Mouse (Mus musculus): ENCODE data around the gene Tmem121. TPM values are rescaled to one million over a fixed set of nuclear protein-coding genes. Genes with fewer than 3 reads are reported as not detected.

The Tmem121 gene
- total and polyA plus RNA-seq, 3 experiments, result 0.18 TPM; not detected in 2

DNA sequence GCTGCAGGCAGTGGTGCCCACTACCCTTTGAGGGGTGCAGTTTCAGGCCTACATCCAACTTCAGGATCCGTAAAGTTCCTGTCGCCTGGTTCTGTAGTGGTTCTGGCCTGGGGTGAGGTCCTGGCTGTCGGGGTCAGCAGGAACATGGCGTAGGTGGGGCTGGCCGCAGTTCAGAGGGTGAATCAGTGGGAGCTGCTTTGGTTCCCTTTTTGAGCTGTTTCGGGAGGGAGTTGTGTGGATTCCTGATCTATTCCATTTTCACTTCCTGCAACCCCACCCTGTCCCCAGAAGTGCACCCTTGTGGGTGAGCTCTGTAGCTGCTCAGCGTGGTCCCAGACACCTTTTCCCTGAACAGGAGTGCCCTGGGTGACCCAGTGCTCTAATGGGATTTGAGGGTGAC lies 31.8 kb upstream of the Tmem121 start:
- intact Hi-C loops (cut with DNase I), result loop anchor here (5.0 kb wide), 1 partner anchor 327 kb away; the partner anchor contains the start of gene Cdca4
- peak; percentile 52 to 59 for DNase-seq
- Histone ChIP-seq H3K27ac (peak overlapping the region; percentile 87), H3K9ac (ENCODE audit: low read depth, low read length) (no peak overlapping the region), H3K79me2 (replicated peaks; ENCODE audit: control insufficient read depth, insufficient read depth, low read length) (no peaks in the 10 kb centered on the region; the same call in 1 of the 2 replicates), H3K4me3 (no peak overlapping the region; the same call in 1 of the 2 replicates), H3K27me3 (ENCODE audit: control insufficient read depth, insufficient read depth, low read length) (no peaks in the 10 kb centered on the region), H3K4me1 (ENCODE audit: control insufficient read depth, insufficient read depth, low read length) (peaks cover 18% of the 10 kb centered on the region), H3K36me3 (ENCODE audit: control insufficient read depth, insufficient read depth, low read length) (no peaks in the 10 kb centered on the region)
- WGBS, result 69% methylated on average over 7 of the region's 7 CpGs
- TF ChIP-seq POLR2A (IDR thresholded peaks at IDR 0.05; ENCODE audit: insufficient read depth, low read depth, low read length) (no peak), EP300 (IDR thresholded peaks at IDR 0.05; ENCODE audit: insufficient read depth, low read depth, low read length) (no peak), CTCF (IDR thresholded peaks at IDR 0.05) (no peak)

DNA sequence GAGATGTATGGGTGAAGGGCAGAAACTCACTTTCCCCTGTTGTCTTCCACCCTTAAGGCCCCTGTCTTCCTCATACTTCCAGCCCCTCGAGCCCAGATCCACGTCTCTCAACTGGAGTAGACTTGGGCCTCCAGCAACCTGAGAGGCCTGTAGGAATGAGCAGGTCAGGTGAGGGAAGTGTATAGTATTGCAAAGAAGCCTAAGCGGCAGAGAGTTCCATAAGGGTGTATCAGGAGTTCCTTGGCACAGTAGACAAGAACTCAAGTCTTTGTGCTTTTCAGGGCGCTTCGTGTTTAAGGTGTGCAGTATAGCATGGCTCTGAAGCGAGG lies 31.0 kb upstream of the Tmem121 start:
- WGBS, result 68% methylated on average over 6 of the region's 6 CpGs
- H3K36me3 ChIP-seq (ENCODE audit: control insufficient read depth, insufficient read depth, low read length), result no peaks in the 10 kb centered on the region
- no peaks in the 10 kb centered on the region; the same call in 1 of the 2 replicates for H3K79me2 ChIP-seq (replicated peaks; ENCODE audit: control insufficient read depth, insufficient read depth, low read length)
- H3K27ac ChIP-seq, result peak overlapping the region; percentile 87
- peak overlapping the region; percentile 35 for H3K9ac ChIP-seq (ENCODE audit: low read depth, low read length)
- intact Hi-C loops (cut with DNase I), result loop anchor here (1.0 to 5.0 kb wide), 2 partner anchors 13 to 327 kb away; partner anchors contain the start of gene Cdca4
- peaks cover 13% of the 10 kb centered on the region for H3K4me1 ChIP-seq (ENCODE audit: control insufficient read depth, insufficient read depth, low read length)
- H3K4me3 ChIP-seq, result peak overlapping the region; percentile 63
- H3K27me3 ChIP-seq (ENCODE audit: control insufficient read depth, insufficient read depth, low read length), result no peaks in the 10 kb centered on the region
- 0 out of 2 replicates have a peak, but pooled peaks have one; percentile 7 for TF ChIP-seq POLR2A (IDR thresholded peaks at IDR 0.05; ENCODE audit: insufficient read depth, low read depth, low read length)
- TF ChIP-seq CTCF (IDR thresholded peaks at IDR 0.05), result no peak
- no peak for TF ChIP-seq EP300 (IDR thresholded peaks at IDR 0.05; ENCODE audit: insufficient read depth, low read depth, low read length)
- peak in 1 of 2 experiments; percentile 14 for DNase-seq

DNA sequence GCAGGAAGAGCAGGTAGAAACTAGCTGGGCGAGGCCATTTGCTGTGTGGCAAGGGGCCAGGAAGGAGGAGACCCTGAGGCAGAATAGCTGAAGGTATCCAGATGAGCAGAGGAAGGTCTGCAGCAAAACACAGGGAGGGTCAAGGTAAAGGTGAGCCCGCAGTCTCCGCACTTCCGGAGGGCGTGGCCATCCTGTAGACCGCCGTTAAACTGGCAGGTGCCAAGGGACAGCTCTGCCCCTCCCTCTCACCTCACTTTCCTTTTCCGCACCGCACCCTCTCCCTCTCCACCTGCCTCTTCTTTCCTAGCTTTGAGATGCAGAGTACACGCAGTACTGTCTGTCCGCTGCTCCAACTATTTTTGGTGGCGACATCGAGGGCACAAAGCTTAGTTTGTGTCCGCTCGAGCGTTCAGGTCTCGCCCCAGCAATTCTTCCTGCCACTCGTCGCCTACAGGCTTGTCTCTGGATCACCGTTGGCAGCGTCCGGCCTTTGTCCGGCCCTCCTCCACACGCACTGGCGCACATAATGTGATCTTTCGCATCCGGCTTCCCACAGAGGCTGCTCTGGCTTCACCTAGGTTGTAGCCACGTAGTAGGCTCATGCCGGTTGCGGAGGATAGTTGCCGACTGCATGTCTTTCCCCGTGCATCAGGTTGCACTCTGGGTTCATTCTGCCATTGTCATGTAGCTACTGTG lies 30.5 kb upstream of the Tmem121 start:
- peaks cover 13% of the 10 kb centered on the region for H3K4me1 ChIP-seq (ENCODE audit: control insufficient read depth, insufficient read depth, low read length)
- H3K79me2 ChIP-seq (replicated peaks; ENCODE audit: control insufficient read depth, insufficient read depth, low read length), result no peaks in the 10 kb centered on the region; the same call in 1 of the 2 replicates
- H3K27me3 ChIP-seq (ENCODE audit: control insufficient read depth, insufficient read depth, low read length), result no peaks in the 10 kb centered on the region
- peak overlapping the region; percentile 63 for H3K4me3 ChIP-seq
- DNase-seq, result peak; percentile 74 to 78
- intact Hi-C loops (cut with DNase I), result loop anchor here (1.0 kb wide), 1 partner anchor 14 kb away; no protein-coding TSS in a partner anchor
- 0 out of 2 replicates have a peak, but pooled peaks have one; percentile 8 for TF ChIP-seq POLR2A (IDR thresholded peaks at IDR 0.05; ENCODE audit: insufficient read depth, low read depth, low read length)
- no peak for TF ChIP-seq EP300 (IDR thresholded peaks at IDR 0.05; ENCODE audit: insufficient read depth, low read depth, low read length)
- no peak for TF ChIP-seq CTCF (IDR thresholded peaks at IDR 0.05)
- no peaks in the 10 kb centered on the region for H3K36me3 ChIP-seq (ENCODE audit: control insufficient read depth, insufficient read depth, low read length)
- 2% methylated on average over 32 of the region's 32 CpGs for WGBS
- H3K9ac ChIP-seq (ENCODE audit: low read depth, low read length), result peak overlapping the region; percentile 35
- H3K27ac ChIP-seq, result peak overlapping the region; percentile 87

DNA sequence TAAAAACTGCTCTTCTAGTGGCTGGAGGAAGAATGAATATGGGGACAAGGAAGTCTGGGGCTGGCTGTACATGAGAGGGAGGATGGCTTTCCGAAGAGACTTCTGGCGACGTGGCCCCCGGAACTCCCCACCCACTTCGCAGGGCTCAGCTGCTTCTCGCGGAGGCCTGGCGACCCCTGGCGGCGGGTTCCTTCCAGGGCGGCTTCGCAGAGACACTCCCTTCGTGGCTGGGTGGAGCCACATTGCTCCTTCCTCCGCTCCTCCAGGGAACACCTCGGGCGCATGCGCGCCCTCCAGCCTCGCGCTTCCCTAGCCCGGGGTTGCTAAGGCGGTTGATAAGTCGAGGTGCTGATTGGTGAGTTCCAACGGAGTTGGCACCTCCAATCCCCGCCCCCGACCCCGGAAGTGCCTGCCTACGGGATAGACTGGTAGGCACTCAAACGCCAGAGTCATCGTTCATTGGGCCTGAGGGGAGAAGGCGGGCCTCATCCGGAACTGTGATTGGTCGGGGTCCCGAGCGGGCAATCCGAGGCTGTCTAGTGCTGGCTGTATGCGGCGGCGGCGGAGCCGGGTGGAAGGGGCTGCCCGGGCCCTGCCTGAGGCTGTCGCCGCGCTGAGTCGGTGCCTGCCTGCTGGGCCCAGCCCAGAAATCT lies 29.7 kb upstream of the Tmem121 start, which contains the start of gene Tedc1:
Gene Tedc1 (plus strand): TSS at position 535 of the 653 bp plus-strand sequence.
- no peaks in the 10 kb centered on the region for H3K36me3 ChIP-seq (ENCODE audit: control insufficient read depth, insufficient read depth, low read length)
- peak; percentile 99 to 100 for DNase-seq
- intact Hi-C loops (cut with DNase I), result loop anchor here (1.0 kb wide), 2 partner anchors 15 to 37 kb away; no protein-coding TSS in a partner anchor
- peaks cover 7% of the 10 kb centered on the region for H3K4me1 ChIP-seq (ENCODE audit: control insufficient read depth, insufficient read depth, low read length)
- WGBS, result under 1% methylated on average over 46 of the region's 46 CpGs
- peak within 1 kb of the TSS; percentile 87 for H3K27ac ChIP-seq
- peak within 1 kb of the TSS; percentile 63 for H3K4me3 ChIP-seq
- no peaks in the 10 kb centered on the region; the same call in 1 of the 2 replicates for H3K79me2 ChIP-seq (replicated peaks; ENCODE audit: control insufficient read depth, insufficient read depth, low read length)
- H3K9ac ChIP-seq (ENCODE audit: low read depth, low read length), result peak within 1 kb of the TSS; percentile 35
- no peaks in the 10 kb centered on the region for H3K27me3 ChIP-seq (ENCODE audit: control insufficient read depth, insufficient read depth, low read length)
- peak; percentile 99; the same call in 1 of the 2 replicates for TF ChIP-seq CTCF (IDR thresholded peaks at IDR 0.05)
- TF ChIP-seq POLR2A (IDR thresholded peaks at IDR 0.05; ENCODE audit: insufficient read depth, low read depth, low read length), result peak; percentile 63; the same call in 1 of the 2 replicates
- peak; percentile 86 for TF ChIP-seq EP300 (IDR thresholded peaks at IDR 0.05; ENCODE audit: insufficient read depth, low read depth, low read length)

- Histone ChIP-seq H3K4me3 (peak overlapping the region; percentile 63), H3K4me1 (ENCODE audit: control insufficient read depth, insufficient read depth, low read length) (peaks cover 3% of the 10 kb centered on the region), H3K79me2 (replicated peaks; ENCODE audit: control insufficient read depth, insufficient read depth, low read length) (no peaks in the 10 kb centered on the region; the same call in 1 of the 2 replicates), H3K27me3 (ENCODE audit: control insufficient read depth, insufficient read depth, low read length) (no peaks in the 10 kb centered on the region), H3K27ac (peak overlapping the region; percentile 31; the same call in 1 of the 2 replicates), H3K36me3 (ENCODE audit: control insufficient read depth, insufficient read depth, low read length) (no peaks in the 10 kb centered on the region), H3K9ac (ENCODE audit: low read depth, low read length) (peak overlapping the region; percentile 28; the same call in 1 of the 2 replicates)
- 4% methylated on average over 23 of the region's 23 CpGs for WGBS
- intact Hi-C loops (cut with DNase I), result loop anchor here (1.0 kb wide), 1 partner anchor 37 kb away; no protein-coding TSS in a partner anchor
- DNase-seq, result no peak
- TF ChIP-seq POLR2A (IDR thresholded peaks at IDR 0.05; ENCODE audit: insufficient read depth, low read depth, low read length), result no peak
- TF ChIP-seq CTCF (IDR thresholded peaks at IDR 0.05), result no peak
- no peak for TF ChIP-seq EP300 (IDR thresholded peaks at IDR 0.05; ENCODE audit: insufficient read depth, low read depth, low read length)
These were observed 29.2 kb upstream of the Tmem121 start for GRCm38 (mm10) chr12:113156540-113156929.
